Mouse (Mus musculus): ENCODE measurements around the gene Tgfa.

DNA sequence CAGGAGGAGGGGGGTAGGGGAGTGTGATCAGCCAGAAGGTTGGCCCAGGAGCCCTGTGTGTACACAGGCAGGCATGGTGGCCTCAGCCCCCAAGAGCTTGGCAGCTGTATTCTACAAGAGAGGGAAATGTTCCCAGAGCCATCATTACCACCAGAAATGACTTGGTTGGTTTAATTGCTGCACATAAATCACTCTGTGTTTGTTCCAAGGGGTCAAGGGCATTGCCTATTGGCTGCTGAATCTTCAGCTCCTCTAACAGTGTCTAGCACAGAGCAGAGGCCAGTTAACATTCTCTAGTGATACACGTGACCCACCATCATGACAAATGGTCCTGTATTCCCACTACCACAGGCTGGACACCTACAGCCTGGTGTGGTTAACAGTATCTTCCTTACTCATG, 119.0 kb downstream of the Tgfa start:
- TF ChIP-seq CHD2 (IDR thresholded peaks at IDR 0.05; ENCODE audit: low read depth, low read length) (no peak), MAFK (IDR thresholded peaks at IDR 0.05; ENCODE audit: insufficient read depth, low read depth, low read length) (no peak)

All from ES-E14 (cell line).